Mouse (Mus musculus): ENCODE measurements around the gene Sema3e.

The Sema3e gene

GRCm38 (mm10) chr5:14025205-14026124 is at the start of gene Sema3e:
Gene Sema3e, plus strand, starts transcription at chr5:14025276.
- no peak for DNase-seq (ENCODE audit: low spot score)

- DNase-seq (ENCODE audit: low spot score), result no peak
These were observed 47.5 kb upstream of the Sema3e start for GRCm38 (mm10) chr5:13977576-13977975.

GRCm38 (mm10) chr5:13979156-13979555 is 45.9 kb upstream of the Sema3e start:
- no peak for DNase-seq (ENCODE audit: low spot score)

GRCm38 (mm10) chr5:13982417-13983054 is 42.5 kb upstream of the Sema3e start:
- DNase-seq (ENCODE audit: low spot score), result no peak

- DNase-seq (ENCODE audit: low spot score), result no peak
These were observed 41.5 kb upstream of the Sema3e start for GRCm38 (mm10) chr5:13983608-13984007.

- DNase-seq (ENCODE audit: low spot score), result no peak
These were observed 39.4 kb upstream of the Sema3e start for GRCm38 (mm10) chr5:13985669-13986068.

GRCm38 (mm10) chr5:13987123-13987522 is 38.0 kb upstream of the Sema3e start:
- DNase-seq (ENCODE audit: low spot score), result no peak

GRCm38 (mm10) chr5:13988023-13988422 is 37.1 kb upstream of the Sema3e start:
- DNase-seq (ENCODE audit: low spot score), result no peak

- no peak for DNase-seq (ENCODE audit: low spot score)
These were observed 32.2 kb upstream of the Sema3e start for GRCm38 (mm10) chr5:13992734-13993396.

- DNase-seq (ENCODE audit: low spot score), result no peak
These were observed 3.3 kb downstream of the Sema3e start for GRCm38 (mm10) chr5:14028341-14028740.

- no peak for DNase-seq (ENCODE audit: low spot score)
These were observed 5.7 kb downstream of the Sema3e start for GRCm38 (mm10) chr5:14030796-14031195.

GRCm38 (mm10) chr5:14032056-14032455 is 7.0 kb downstream of the Sema3e start:
- DNase-seq (ENCODE audit: low spot score), result no peak

- no peak for DNase-seq (ENCODE audit: low spot score)
These were observed 8.2 kb downstream of the Sema3e start for GRCm38 (mm10) chr5:14033302-14033701.

- DNase-seq (ENCODE audit: low spot score), result no peak
These were observed 13.9 kb downstream of the Sema3e start for GRCm38 (mm10) chr5:14038813-14039496.

GRCm38 (mm10) chr5:14040208-14040607 is 15.1 kb downstream of the Sema3e start:
- DNase-seq (ENCODE audit: low spot score), result no peak

GRCm38 (mm10) chr5:14043116-14043515 is 18.0 kb downstream of the Sema3e start:
- DNase-seq (ENCODE audit: low spot score), result no peak

- DNase-seq (ENCODE audit: low spot score), result no peak
These were observed 18.9 kb downstream of the Sema3e start for GRCm38 (mm10) chr5:14043983-14044382.

GRCm38 (mm10) chr5:14048660-14049059 is 23.6 kb downstream of the Sema3e start:
- DNase-seq (ENCODE audit: low spot score), result no peak

- no peak for DNase-seq (ENCODE audit: low spot score)
These were observed 29.4 kb downstream of the Sema3e start for GRCm38 (mm10) chr5:14054472-14054871.

GRCm38 (mm10) chr5:14059895-14060553 is 34.9 kb downstream of the Sema3e start:
- no peak for DNase-seq (ENCODE audit: low spot score)

- no peak for DNase-seq (ENCODE audit: low spot score)
These were observed 37.9 kb downstream of the Sema3e start for GRCm38 (mm10) chr5:14062918-14063481.
